Mouse (Mus musculus): ENCODE data around the gene Mapkapk5.

DNA sequence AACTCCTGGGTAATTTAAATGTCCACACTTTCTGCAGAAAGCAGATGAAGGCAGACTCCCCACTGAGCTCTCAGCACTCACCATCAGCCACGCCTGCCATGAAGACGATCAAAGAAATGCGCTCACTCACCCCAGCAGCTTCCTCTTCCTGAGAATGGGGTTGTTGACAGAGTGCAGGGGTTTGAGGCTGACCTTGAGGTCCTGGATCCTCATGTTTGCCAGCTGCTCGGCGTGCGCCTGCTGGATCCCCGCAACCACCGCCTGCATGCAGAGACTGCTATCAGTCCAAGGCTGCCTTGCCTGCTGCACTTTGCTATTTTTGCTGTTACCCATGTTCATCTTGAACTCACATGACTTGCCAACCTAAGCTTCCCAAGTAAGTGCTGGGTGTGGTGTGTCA is 18.7 kb downstream of the Mapkapk5 start:
- TF ChIP-seq POLR2A (IDR thresholded peaks at IDR 0.05; ENCODE audit: extremely low read depth, insufficient read depth, low read length): no peak
- no peak for TF ChIP-seq CTCF (IDR thresholded peaks at IDR 0.05; ENCODE audit: low read depth, low read length)

Measured in liver, adult 2 months (tissue).